Mouse (Mus musculus) stomach, embryonic 15.5 days (tissue): Measurements from ENCODE around the gene Fam131b. TPM values are rescaled to one million over a fixed set of nuclear protein-coding genes. Genes with fewer than 3 reads are reported as not detected.

ENCODE experiments used
- ATAC-seq: fragments of 200-750 bp; cut with Nextera tagmentation; 2 replicates; pipeline ENCODE4 v1.8.0; 2017; ENCODE audit warnings: low read depth, moderate number of reproducible peaks, moderate TSS enrichment; ENCODE audit not compliant: insufficient read depth, low FRiP score
- H3K27ac ChIP-seq: fragments of 300-500 bp; sonication (generic); 2 replicates; pipeline ENCODE4 v1.5.1; 2015; ENCODE audit warnings: mild to moderate bottlenecking, inconsistent platforms
- H3K27me3 ChIP-seq: fragments of 300-500 bp; sonication (generic); replicated peaks from 2 replicates; pipeline ENCODE4 v1.6.1; 2015; ENCODE audit warnings: inconsistent platforms
- H3K36me3 ChIP-seq: fragments of 300-500 bp; sonication (generic); 2 replicates; pipeline ENCODE4 v1.6.1; 2015; ENCODE audit warnings: inconsistent platforms
- H3K4me1 ChIP-seq: fragments of 300-500 bp; sonication (generic); 2 replicates; pipeline ENCODE4 v1.6.1; 2015; ENCODE audit warnings: inconsistent platforms
- H3K4me2 ChIP-seq: fragments of 300-500 bp; sonication (generic); 2 replicates; pipeline ENCODE4 v1.6.1; 2015; ENCODE audit warnings: mild to moderate bottlenecking, inconsistent platforms
- H3K4me3 ChIP-seq: fragments of 300-500 bp; sonication (generic); replicated peaks from 2 replicates; pipeline ENCODE4 v1.5.1; 2015; ENCODE audit warnings: inconsistent platforms
- H3K9ac ChIP-seq: fragments of 300-500 bp; sonication (generic); 2 replicates; pipeline ENCODE4 v1.6.1; 2015; ENCODE audit warnings: inconsistent platforms
- H3K9me3 ChIP-seq: fragments of 300-500 bp; sonication (generic); 2 replicates; pipeline ENCODE4 v1.6.1; 2016; ENCODE audit warnings: inconsistent platforms
- WGBS: fragments of 180-500 bp; shearing (Covaris S2); methylation state at CpG from one replicate; pipeline ENCODE4 v1.1.7; 2015; 5-methylcytosine and 5-hydroxymethylcytosine counted together
- polyA plus RNA-seq: library from polyadenylated mRNA; unstranded; fragments of >200 nt; fragmentation: Nextera tagmentation; extraction: Ambion mirVana; gene quantifications from 2 replicates; pipeline ENCODE4 v1.2.1, GENCODE M21; 2015

The Fam131b gene
- polyA plus RNA-seq, 1 experiment from 2014 or later: 0.23 TPM

DNA sequence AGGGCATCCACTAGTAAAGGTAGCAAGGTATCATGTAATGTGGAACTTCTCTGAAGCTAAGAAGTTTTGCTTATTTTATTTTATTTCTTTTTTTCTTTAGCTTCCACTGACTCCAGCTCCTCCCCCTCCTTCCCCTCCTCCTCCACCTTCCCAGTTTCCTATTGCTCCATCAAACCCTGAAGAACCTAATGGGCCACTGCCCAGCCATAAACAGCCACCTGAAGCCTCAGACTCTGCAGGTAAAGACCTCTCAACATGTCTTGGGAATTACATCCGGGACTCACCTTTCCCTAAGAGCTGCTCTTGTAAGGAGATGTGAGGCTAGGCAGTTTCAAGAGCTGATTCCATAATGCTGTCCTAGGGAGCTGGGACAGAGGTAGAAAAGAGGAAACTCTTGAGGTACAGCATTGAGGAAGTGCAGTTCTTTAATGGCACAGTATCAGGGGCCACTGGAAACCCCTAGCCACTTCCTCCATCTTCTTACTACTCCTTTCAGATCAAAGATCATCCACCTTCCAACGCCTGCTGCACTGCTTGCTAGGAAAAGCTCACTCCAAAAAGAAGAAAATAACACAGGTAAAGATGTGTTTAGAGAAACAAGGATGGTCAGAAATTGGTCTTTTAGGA, 13.9 kb downstream of the Fam131b start:
- Histone ChIP-seq H3K4me1 (no peaks in the 10 kb centered on the region), H3K4me3 (no peak overlapping the region), H3K27me3 (no peaks in the 10 kb centered on the region), H3K36me3 (no peaks in the 10 kb centered on the region), H3K9ac (no peak overlapping the region), H3K9me3 (no peaks in the 10 kb centered on the region), H3K27ac (no peak overlapping the region), H3K4me2 (no peak overlapping the region)
- 77% methylated on average over 2 of the region's 2 CpGs for WGBS
- no peak for ATAC-seq

DNA sequence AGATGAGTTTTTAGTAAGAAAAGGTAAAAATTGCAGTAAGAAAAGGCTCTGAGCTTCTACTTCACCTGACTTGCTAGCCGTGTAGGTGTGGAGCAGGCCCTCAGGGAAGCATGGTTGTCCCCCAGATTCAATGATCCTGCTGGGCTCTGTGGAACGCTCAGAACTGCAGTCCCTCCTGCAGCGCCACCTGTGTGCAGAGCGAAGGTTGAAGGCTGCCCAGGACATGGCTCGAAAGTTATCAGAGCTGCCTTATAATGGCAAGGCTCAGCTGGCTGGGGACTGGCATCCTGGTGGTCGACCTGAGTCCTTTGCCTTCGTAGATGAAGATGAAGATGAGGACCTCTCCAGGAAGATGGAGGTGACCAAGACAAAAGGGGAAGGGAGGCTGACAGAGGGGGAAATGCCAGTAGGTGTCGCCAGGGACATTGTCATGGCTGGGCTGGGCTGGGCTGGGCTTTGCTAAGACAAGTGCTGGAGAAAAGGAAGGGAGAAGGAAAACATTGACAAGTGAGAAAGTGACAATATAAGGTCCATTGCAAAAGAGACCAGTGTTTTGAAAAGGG, 14.5 kb downstream of the Fam131b start:
- no peak for ATAC-seq
- 43% methylated on average over 8 of the region's 8 CpGs for WGBS
- Histone ChIP-seq H3K27me3 (no peaks in the 10 kb centered on the region), H3K27ac (no peak overlapping the region), H3K9me3 (no peaks in the 10 kb centered on the region), H3K9ac (no peak overlapping the region), H3K4me2 (no peak overlapping the region), H3K4me1 (no peaks in the 10 kb centered on the region), H3K4me3 (no peak overlapping the region), H3K36me3 (no peaks in the 10 kb centered on the region)

GRCm38 (mm10) chr6:42299362-42299761, 25.1 kb downstream of the Fam131b start:
- no peak overlapping the region for H3K4me3 ChIP-seq
- no peak overlapping the region for H3K4me2 ChIP-seq
- no peaks in the 10 kb centered on the region for H3K27me3 ChIP-seq
- no peak overlapping the region for H3K27ac ChIP-seq
- H3K9me3 ChIP-seq: no peaks in the 10 kb centered on the region
- 74% methylated on average over 5 of the region's 5 CpGs for WGBS
- no peak overlapping the region for H3K9ac ChIP-seq
- H3K4me1 ChIP-seq: no peaks in the 10 kb centered on the region
- ATAC-seq: no peak
- H3K36me3 ChIP-seq: no peaks in the 10 kb centered on the region

GRCm38 (mm10) chr6:42295549-42296094, 28.8 kb downstream of the Fam131b start:
- H3K4me1 ChIP-seq: no peaks in the 10 kb centered on the region
- no peak overlapping the region for H3K27ac ChIP-seq
- H3K9me3 ChIP-seq: no peaks in the 10 kb centered on the region
- 60% methylated on average over 3 of the region's 3 CpGs for WGBS
- no peak overlapping the region for H3K4me2 ChIP-seq
- H3K9ac ChIP-seq: no peak overlapping the region
- H3K36me3 ChIP-seq: no peaks in the 10 kb centered on the region
- H3K27me3 ChIP-seq: no peaks in the 10 kb centered on the region
- H3K4me3 ChIP-seq: no peak overlapping the region
- no peak for ATAC-seq

DNA sequence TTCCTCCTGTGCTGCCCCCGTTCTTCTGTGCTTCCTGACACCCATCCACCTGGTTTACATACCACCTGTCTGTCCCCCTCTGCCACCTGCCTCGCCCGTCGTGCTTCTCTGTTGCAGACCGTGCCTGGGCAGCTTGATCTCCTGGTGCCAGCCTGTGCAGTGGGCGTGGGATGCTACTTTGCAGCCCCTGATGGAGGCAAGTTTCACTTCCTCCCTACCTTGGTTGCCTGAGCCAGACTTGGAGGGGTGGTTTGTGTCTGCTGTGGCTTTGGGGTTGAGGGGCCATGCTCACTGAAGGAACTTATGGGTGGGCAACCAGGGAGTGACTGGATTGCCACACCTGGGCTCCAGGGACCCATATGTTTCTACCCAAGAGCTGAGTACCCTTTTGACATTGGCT, 31.1 kb downstream of the Fam131b start:
- no peak for ATAC-seq
- Histone ChIP-seq H3K4me2 (no peak overlapping the region), H3K4me1 (no peaks in the 10 kb centered on the region), H3K27ac (no peak overlapping the region), H3K36me3 (no peaks in the 10 kb centered on the region), H3K9ac (no peak overlapping the region), H3K27me3 (no peaks in the 10 kb centered on the region), H3K9me3 (no peaks in the 10 kb centered on the region), H3K4me3 (no peak overlapping the region)
- WGBS: 82% methylated on average over 6 of the region's 6 CpGs

GRCm38 (mm10) chr6:42287562-42287961, 36.9 kb downstream of the Fam131b start:
- ATAC-seq: no peak
- H3K9me3 ChIP-seq: no peaks in the 10 kb centered on the region
- H3K36me3 ChIP-seq: no peaks in the 10 kb centered on the region
- no peak overlapping the region for H3K4me2 ChIP-seq
- no peaks in the 10 kb centered on the region for H3K27me3 ChIP-seq
- H3K27ac ChIP-seq: no peak overlapping the region
- no peak overlapping the region for H3K4me3 ChIP-seq
- no peak overlapping the region for H3K9ac ChIP-seq
- no peaks in the 10 kb centered on the region for H3K4me1 ChIP-seq

- Histone ChIP-seq H3K4me2 (no peak within 1 kb of the TSS), H3K4me1 (no peaks in the 10 kb centered on the region), H3K9me3 (no peaks in the 10 kb centered on the region), H3K27me3 (no peaks in the 10 kb centered on the region), H3K36me3 (peaks cover 5% of the 10 kb centered on the region; the same call in 1 of the 2 replicates), H3K4me3 (no peak within 1 kb of the TSS), H3K9ac (no peak within 1 kb of the TSS), H3K27ac (no peak within 1 kb of the TSS)
- no peak for ATAC-seq
- 68% methylated on average over 4 of the region's 5 CpGs for WGBS
Observed at GRCm38 (mm10) chr6:42286448-42286847, 38.0 kb downstream of the Fam131b start, which contains the start of gene Clcn1. Gene Clcn1 (plus strand): TSS chr6:42286685.

DNA sequence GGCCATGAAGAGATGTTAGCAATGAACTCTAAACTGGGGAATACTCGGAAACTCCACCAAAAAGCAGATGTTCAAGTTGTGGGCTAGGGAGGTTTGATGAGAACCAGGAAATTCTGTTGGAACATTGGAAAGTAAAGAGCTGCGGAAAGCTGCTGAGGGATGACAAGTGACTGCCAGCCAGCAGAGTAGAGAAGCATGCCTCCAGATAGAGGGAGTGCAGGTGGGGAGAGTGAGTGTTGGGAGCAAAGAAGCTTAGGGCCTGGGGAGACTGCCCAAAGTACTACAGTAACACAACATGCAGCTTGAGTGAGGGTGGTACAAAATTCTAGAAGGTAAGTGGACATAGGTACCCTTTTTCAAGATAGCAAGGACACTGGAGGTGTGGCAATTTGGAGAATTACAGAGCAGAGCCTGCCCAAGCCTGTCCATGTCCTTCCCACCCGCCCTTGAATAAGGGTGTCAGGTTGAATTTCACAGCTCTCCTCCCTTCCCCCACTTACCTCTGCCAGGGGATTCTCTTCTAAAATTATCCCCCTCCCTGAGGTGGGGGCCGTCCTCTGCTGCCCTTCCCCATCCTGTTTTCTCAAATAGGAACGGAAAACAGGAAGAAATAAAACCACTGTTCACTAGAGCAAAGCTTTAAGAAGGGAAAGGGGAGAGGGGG, 41.4 kb downstream of the Fam131b start:
- Histone ChIP-seq H3K9me3 (no peaks in the 10 kb centered on the region), H3K4me1 (no peaks in the 10 kb centered on the region), H3K36me3 (peaks cover 31% of the 10 kb centered on the region), H3K4me2 (no peak overlapping the region), H3K27me3 (no peaks in the 10 kb centered on the region), H3K9ac (no peak overlapping the region), H3K4me3 (no peak overlapping the region), H3K27ac (no peak overlapping the region)
- no peak for ATAC-seq
- WGBS: 75% methylated on average over 5 of the region's 5 CpGs

GRCm38 (mm10) chr6:42276151-42276550, 48.3 kb downstream of the Fam131b start:
- 52% methylated on average over 2 of the region's 2 CpGs for WGBS
- Histone ChIP-seq H3K27me3 (no peaks in the 10 kb centered on the region), H3K4me2 (no peak overlapping the region), H3K4me3 (no peak overlapping the region), H3K9me3 (no peaks in the 10 kb centered on the region), H3K4me1 (no peaks in the 10 kb centered on the region), H3K27ac (no peak overlapping the region), H3K9ac (no peak overlapping the region), H3K36me3 (peaks cover 56% of the 10 kb centered on the region)
- no peak for ATAC-seq

DNA sequence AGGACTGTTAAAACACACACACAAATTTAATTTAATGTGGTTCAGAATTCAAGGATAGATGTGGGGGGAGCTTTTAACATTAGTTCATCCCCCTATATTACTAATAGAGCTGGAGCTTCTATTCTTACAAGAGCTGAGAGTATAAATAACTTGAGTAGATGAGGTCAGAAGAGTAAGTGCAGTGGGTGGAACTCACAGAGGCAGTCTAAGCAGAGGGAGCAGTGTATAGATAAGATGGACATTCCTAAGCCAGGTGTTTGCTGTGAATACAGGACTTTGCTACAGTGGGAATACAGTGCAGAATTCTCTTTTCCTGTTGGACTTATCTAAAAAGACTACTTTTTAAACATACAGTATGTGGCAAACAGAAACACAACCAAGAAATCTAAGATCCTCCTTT, 53.6 kb downstream of the Fam131b start:
- no peak overlapping the region for H3K4me2 ChIP-seq
- no peak for ATAC-seq

GRCm38 (mm10) chr6:42265391-42266330, 58.8 kb downstream of the Fam131b start:
- Histone ChIP-seq H3K4me2 (peak overlapping the region; percentile 77), H3K9me3 (no peaks in the 10 kb centered on the region), H3K36me3 (peaks cover 29% of the 10 kb centered on the region), H3K4me1 (peaks cover 2% of the 10 kb centered on the region; the same call in 1 of the 2 replicates), H3K9ac (peak overlapping the region; percentile 91), H3K27ac (peak overlapping the region; percentile 94), H3K4me3 (peak overlapping the region; percentile 90), H3K27me3 (no peaks in the 10 kb centered on the region)
- ATAC-seq: no peak
- under 1% methylated on average over 21 of the region's 21 CpGs for WGBS

More for the DNA sequence above, 53.6 kb downstream of the Fam131b start:
- H3K27me3 ChIP-seq: no peaks in the 10 kb centered on the region
- H3K9ac ChIP-seq: no peak overlapping the region
- no peak overlapping the region for H3K4me3 ChIP-seq
- H3K27ac ChIP-seq: no peak overlapping the region
- H3K4me1 ChIP-seq: peaks cover 2% of the 10 kb centered on the region; the same call in 1 of the 2 replicates
- H3K9me3 ChIP-seq: no peaks in the 10 kb centered on the region
- H3K36me3 ChIP-seq: peaks cover 39% of the 10 kb centered on the region
